ENCODE assay signal across 9 mouse cellular contexts in the genomic region with DNA sequence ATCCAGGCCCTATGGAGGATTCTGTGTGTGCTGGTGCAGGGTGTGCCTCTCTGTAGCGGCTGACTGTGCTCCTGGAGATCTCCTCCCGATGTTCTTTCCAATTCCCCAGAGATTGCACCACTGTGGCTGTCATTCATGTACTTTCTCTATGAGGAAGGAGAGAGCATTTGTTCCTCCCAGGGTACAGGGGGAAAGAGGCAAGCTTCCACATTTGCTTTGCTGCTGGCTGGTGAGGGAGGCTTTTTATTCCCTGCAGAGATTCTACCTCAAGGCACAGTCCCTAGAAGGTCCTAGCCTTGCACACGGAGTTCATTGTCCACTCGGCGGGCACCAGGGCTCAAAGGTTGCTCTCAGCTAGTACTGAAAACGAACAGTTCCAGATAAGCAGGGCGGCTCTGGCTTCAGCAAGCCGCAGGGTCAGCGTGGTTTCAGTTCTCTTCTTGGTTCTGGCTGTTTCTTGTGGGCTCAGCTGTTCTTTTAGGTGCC. TPM values are rescaled to one million over a fixed set of nuclear protein-coding genes. Genes with fewer than 3 reads are reported as not detected.
A peak's percentile ranks its signal among the peaks of the same experiment; 100 is the strongest.
DNase-seq lines count a peak whose midpoint lies in the region; ATAC-seq and TF ChIP-seq lines count a peak whose summit lies in the region.
"Had no signal": no experiment of that assay in that cellular context is flagged by ENCODE, and none has a peak within 500 bp of the region (broad histone marks: within the 10 kb centered on the region; RNA-seq: fewer than 3 reads in every experiment).

No protein-coding gene starts in this region.

- no peak overlapping the region for H3K9ac ChIP-seq in heart, embryonic 15.5 days

- no peak for TF ChIP-seq CTCF in thymus, adult 2 months (IDR thresholded peaks at IDR 0.05; ENCODE audit: borderline replicate concordance, control insufficient read depth, extremely low read depth, insufficient read depth, low read length, poor library complexity)

- TF ChIP-seq POLR2A in thymus, adult 2 months (IDR thresholded peaks at IDR 0.05; ENCODE audit: control insufficient read depth, extremely low read depth, insufficient read depth, low read length, poor library complexity), result no peak

- no peak for ATAC-seq in heart, embryonic 15.5 days (replicated peaks; ENCODE audit: insufficient number of reproducible peaks, insufficient read depth, low FRiP score, low read depth)

- no peaks in the 10 kb centered on the region for H3K36me3 ChIP-seq in heart, embryonic 15.5 days
- no peaks in the 10 kb centered on the region for H3K36me3 ChIP-seq in thymus, adult 2 months (ENCODE audit: control insufficient read depth, insufficient read depth, low read length)

- no peak overlapping the region for H3K4me2 ChIP-seq in heart, embryonic 15.5 days

- 0 out of 2 replicates have a peak overlapping the region, but pooled peaks have one; percentile 2 for H3K27ac ChIP-seq in heart, embryonic 15.5 days
- H3K27ac ChIP-seq in thymus, adult 2 months (ENCODE audit: control insufficient read depth, insufficient read depth, low read length), result no peak overlapping the region

- peak; percentile 54 for DNase-seq in urinary bladder, postnatal 14 days (ENCODE audit: low spot score)
- no peak for DNase-seq in urinary bladder, adult 2 months (ENCODE audit: low spot score)
- peak; percentile 18 to 25 for DNase-seq in layer of hippocampus, postnatal 10 days (ENCODE audit: low spot score in 2 of 2)
- DNase-seq in skeletal muscle tissue, adult 2 months (ENCODE audit: low read depth, low spot score), result peak; percentile 24
- no peak for DNase-seq in thymus, postnatal 25 days
- no peak for DNase-seq in thymus, adult 2 months
- DNase-seq in frontal cortex, postnatal 14 days (ENCODE audit: low spot score in 2 of 2), result no peak

- peaks cover 8% of the 10 kb centered on the region for H3K4me1 ChIP-seq in heart, embryonic 15.5 days (replicated peaks)
- no peaks in the 10 kb centered on the region for H3K4me1 ChIP-seq in thymus, adult 2 months (replicated peaks; ENCODE audit: control insufficient read depth, insufficient read depth, low read length)

- no peak overlapping the region for H3K4me3 ChIP-seq in heart, embryonic 15.5 days
- H3K4me3 ChIP-seq in thymus, adult 2 months (ENCODE audit: control insufficient read depth, insufficient read depth, low read length), result no peak overlapping the region
- H3K4me3 ChIP-seq: megakaryocyte, embryonic 14.5 days had no signal

- H3K9me3 ChIP-seq in heart, embryonic 15.5 days (replicated peaks), result no peaks in the 10 kb centered on the region
- H3K9me3 ChIP-seq: megakaryocyte, embryonic 14.5 days had no signal

- WGBS in heart, embryonic 15.5 days, result 39% methylated on average over 9 of the region's 9 CpGs
- 65% methylated on average over 9 of the region's 9 CpGs for WGBS in thymus, adult 2 months

- H3K27me3 ChIP-seq in heart, embryonic 15.5 days, result no peaks in the 10 kb centered on the region
- no peaks in the 10 kb centered on the region for H3K27me3 ChIP-seq in thymus, adult 2 months (ENCODE audit: control insufficient read depth, insufficient read depth, low read length)
- H3K27me3 ChIP-seq: megakaryocyte, embryonic 14.5 days had no signal

RNA-seq across cellular contexts. Expression of a gene that starts 28.5 kb away (rescaled TPM):
- 23.2 and 32.3 TPM in 2 replicates for polyA plus RNA-seq in urinary bladder, adult 2 months (2012; rRNA removed)
- 11.9 and 13.2 TPM in 2 replicates for polyA plus RNA-seq in heart, embryonic 15.5 days (2015; fragmentation: Nextera tagmentation; extraction: Ambion mirVana)
- total RNA-seq in layer of hippocampus, postnatal 10 days (2021), result 1 to 10 TPM; 1.8 to 2.8 TPM
- polyA plus RNA-seq in thymus, adult 2 months (2012; rRNA removed), result 3.1 and 3.4 TPM in 2 replicates

RNA-seq across cellular contexts. Expression of a gene that starts 47.3 kb away (rescaled TPM):
- polyA plus RNA-seq in urinary bladder, adult 2 months (2012; rRNA removed), result 32.1 and 34.0 TPM in 2 replicates
- 30.0 and 31.0 TPM in 2 replicates for polyA plus RNA-seq in heart, embryonic 15.5 days (2015; fragmentation: Nextera tagmentation; extraction: Ambion mirVana)
- 10 to 100 TPM; 84.3 to 87.3 TPM for total RNA-seq in layer of hippocampus, postnatal 10 days (2021)
- polyA plus RNA-seq in thymus, adult 2 months (2012; rRNA removed), result 14.8 and 16.6 TPM in 2 replicates

Comparison
In these comparisons a context has a peak if more than half of its experiments do, and no peak if none do; other contexts are left out.
1. DNase-seq: peak in urinary bladder, postnatal 14 days (single experiment), layer of hippocampus, postnatal 10 days (2 of 2) and skeletal muscle tissue, adult 2 months (single experiment); none in urinary bladder, adult 2 months (single experiment), thymus, postnatal 25 days (single experiment), thymus, adult 2 months (single experiment) and frontal cortex, postnatal 14 days (0 of 2).